Mouse (Mus musculus) cerebellum, adult 9-11 months (tissue): ENCODE results near the gene Siae.

ENCODE experiments used
- DNase-seq: peaks from one replicate; pipeline ENCODE4 v3.0.0; 2022

Gene Siae

DNA sequence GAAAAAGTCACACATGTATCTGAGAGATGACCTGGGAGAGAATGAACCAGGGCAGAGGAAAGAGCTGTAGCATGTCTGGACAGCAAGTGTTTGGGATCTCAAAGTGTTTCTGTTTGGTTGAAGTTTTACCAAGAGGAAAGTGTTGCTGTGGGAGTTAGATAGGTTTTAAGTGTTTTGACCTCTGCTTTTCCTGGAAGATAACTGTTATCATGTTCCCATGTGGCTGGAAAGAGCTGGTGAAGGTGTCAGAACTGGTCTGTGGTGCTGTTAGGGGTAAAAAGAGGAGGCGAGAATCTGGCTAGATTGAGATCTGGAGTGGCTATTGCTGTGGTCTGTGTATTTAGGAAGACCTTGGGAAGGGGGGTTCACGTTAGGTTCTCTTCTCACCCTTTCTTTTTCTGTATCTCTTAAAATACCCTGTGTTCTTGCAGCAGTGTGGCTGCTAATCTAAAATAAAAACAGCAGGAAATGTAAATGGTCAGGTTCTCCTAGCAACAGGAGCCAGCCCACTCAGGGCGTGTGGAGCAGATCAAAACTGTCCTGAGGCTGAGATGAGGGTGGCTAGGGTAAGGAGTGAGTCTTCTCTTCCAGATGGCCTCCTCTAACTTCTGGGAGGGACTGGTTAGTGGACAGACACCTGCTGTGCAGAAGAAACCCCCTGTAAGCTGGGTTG, 16.8 kb downstream of the Siae start:
- no peak for DNase-seq

DNA sequence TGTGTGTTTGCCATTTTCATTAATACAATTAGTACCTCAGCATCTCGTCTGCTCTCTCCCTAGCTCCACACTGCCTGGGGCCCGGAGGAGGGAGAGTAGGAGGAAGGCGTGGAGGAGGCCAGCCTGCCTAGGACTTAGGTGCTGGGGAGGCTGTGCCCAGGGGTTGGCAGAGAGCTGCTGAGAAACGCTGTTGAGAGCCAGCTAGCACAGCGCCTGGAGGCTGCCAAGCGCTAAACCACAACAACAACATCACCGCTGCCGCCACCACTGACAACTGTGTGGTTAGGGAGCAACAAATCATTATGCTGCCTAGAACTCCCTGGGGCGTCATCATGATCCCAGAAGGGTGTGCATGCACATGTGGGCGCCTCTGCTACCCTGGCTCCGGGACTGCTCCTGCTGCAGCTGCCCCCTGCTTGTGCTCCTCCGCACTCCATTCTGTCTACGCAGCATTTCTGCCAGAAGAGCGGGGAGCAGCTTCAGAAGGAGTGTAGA, 21.0 kb downstream of the Siae start:
- DNase-seq: no peak

- DNase-seq: no peak
Observed at GRCm38 (mm10) chr9:37583594-37583993, 28.1 kb downstream of the Siae start.

- DNase-seq: no peak
Observed at GRCm38 (mm10) chr9:37586718-37587117, 31.2 kb downstream of the Siae start.

DNA sequence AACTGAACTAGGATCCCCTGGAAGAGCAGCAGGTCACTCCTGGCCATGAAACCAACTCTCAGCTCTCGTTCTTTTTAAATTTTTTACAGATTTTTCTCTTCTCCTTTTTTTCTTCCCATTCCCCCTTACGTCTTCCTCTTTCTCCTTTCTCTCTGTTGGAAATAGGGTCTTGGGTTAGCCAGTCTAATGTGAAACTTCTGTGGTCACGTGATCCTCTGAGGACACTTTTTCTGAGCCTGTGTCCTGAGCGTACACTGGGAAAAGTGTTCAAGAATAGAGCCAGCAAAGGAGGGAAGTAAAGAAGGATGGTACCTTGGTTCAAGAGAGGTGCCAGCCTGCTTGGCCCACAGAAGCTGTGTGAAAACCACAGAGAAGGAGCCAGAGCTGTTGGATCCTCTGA, 34.9 kb downstream of the Siae start:
- DNase-seq: no peak

- DNase-seq: no peak
Observed at GRCm38 (mm10) chr9:37592025-37592424, 36.5 kb downstream of the Siae start.

GRCm38 (mm10) chr9:37592633-37593032, 37.1 kb downstream of the Siae start:
- no peak for DNase-seq

GRCm38 (mm10) chr9:37593690-37594089, 38.2 kb downstream of the Siae start:
- no peak for DNase-seq

GRCm38 (mm10) chr9:37595570-37595969, 40.1 kb downstream of the Siae start:
- DNase-seq: no peak

DNA sequence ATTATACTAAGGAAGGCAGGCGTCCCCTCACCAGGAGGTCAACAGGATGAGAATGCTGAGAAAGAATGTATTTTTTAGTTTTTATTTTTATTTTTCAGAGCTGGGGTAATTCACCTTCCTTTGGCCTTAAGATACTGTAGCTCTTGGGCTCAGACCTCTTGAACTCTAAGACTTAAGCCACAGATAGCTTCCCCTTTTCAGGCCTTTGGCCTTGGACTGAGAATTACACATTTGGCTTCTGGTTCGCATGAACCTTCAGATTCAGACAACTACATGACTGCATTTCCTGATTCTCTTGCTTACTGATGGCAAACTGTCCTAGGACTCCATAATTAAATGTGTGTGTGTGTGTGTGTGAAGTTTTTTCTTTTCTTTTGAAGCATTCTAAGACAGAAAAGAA, 43.1 kb downstream of the Siae start:
- DNase-seq: no peak

DNA sequence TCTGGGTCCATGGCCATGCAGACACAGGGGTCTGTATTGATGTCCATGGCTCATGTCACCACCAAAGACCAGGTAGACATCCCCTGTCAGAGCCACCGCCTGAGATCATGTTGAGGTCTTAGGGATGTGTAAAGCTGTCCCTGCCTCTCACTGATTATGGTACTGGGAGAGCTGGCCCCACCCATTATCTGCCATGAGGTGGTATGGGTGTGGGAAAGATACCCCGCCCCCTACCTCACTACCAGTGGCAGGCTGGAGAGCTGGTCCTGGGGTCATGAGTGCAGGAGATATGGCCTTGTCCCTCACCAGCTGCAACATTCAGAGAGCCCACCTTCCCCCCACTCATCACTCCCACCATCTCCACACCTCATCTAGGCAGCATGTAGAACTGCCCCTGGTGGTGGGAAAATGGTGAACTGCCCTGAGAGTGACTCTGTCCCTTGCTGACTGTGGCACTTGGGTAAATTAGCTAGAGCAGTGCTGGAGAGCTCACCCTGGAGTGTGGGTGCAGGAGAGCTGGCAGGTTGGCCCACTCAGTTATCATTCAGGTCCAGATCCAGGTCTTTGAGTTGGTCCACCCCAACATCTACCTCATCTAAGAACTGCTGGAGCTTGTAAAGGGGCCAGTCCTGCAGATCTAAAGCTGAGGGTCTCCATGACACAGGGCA, 45.2 kb downstream of the Siae start:
- DNase-seq: no peak

GRCm38 (mm10) chr9:37605089-37605488, 49.6 kb downstream of the Siae start:
- no peak for DNase-seq

DNA sequence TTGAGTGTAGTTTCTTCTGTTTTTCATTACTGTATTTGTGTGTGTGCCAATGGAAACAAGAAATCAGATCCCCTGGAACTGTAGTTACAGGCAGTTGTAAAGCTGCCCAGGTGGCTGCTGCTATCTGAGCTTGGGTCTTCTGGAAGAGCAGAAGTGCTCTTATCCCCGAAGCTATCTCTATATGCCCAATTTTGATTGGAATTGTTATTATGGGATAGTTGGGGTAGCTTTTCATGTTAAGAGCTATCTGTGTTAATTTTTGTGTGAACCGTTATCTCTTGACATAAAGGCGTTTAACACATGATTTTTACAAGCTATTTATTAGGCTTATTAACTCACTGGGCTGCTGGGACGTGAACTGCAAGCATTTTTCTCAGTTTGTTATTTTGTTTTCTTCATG, 54.1 kb downstream of the Siae start:
- DNase-seq: no peak

DNA sequence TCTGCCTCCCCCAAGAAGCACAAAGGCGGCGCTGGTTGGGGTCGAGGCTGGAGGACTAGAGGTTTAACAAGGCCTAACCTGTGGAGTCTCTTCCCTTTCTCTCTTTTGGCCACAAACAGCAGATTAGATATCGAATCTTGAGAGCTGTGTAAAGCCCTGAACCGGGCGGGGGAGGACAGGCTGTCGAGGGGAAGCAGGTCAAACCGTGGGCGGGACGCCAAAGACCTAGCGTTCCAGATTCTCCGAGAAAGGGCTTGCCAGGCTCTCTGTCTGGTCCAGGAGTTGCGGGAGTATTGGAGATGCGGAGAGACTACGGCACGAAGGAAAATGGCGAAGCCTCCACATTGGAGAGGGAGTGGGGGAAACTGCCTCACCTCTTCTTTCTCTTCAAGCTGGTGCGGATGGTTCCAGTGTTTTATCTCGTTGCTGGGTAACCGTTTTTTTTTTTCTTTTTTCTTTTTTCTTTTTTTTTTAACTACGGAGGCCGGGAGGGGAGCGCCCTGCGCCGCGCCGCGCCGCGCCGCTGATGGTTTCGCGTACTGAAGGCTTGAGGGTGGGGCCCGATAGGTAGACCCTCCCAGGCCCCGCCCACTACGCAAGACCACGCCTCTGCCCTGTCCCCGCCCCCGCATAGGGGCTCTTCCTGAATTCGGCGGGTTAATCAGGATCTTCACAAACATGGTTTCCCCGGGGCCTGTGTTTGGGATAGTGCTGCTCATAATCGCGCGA, 57.8 kb downstream of the Siae start, which contains the start of gene Spa17:
Gene Spa17 (minus strand): TSS at position 541 of the 729 bp plus-strand sequence.
- peak; percentile 90 for DNase-seq

- DNase-seq: no peak
Observed at GRCm38 (mm10) chr9:37613911-37614280, 58.4 kb downstream of the Siae start.

DNA sequence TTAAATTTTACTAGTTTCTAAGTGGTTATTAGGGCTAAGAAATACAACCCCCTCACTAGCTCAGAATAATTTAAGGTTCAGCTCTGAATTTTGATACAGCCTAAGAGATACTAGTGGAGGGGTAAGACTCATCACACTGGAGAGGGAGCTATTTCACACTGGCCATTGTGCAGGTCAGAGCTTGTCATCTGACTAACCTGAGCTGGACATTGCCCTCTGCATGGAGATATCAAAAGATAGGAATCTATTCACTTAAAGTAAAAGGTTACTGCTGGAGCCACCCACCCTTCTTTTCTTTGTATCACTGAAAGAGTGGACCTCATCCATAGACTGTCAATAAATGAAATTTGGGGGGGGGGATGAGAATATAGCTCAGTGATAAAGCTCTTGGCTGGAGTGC, 58.8 kb downstream of the Siae start:
- DNase-seq: no peak

DNA sequence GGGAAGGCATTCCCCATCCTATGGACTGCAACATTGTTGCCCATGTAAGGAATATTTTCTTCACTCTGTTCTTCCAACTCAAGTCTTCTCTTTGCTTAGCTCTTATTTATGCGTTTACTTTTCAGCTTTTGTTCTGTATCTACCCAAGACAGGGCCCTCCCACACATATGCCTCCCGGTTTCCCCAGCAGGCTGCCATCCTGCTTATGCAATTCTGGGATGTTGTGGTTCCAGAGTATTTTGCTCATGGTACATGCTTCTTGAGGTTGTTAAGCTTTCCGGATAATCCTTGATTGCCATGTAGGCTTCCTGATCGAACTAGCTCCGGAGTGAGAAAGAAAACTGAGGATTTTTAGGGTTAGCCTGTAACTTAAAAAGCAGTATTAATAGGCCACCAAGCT, 59.7 kb downstream of the Siae start:
- DNase-seq: peak; percentile 25

- peak; percentile 39 for DNase-seq
Observed at GRCm38 (mm10) chr9:37616770-37617169, 61.3 kb downstream of the Siae start.

GRCm38 (mm10) chr9:37621290-37621689, 65.8 kb downstream of the Siae start:
- DNase-seq: peak; percentile 84

DNA sequence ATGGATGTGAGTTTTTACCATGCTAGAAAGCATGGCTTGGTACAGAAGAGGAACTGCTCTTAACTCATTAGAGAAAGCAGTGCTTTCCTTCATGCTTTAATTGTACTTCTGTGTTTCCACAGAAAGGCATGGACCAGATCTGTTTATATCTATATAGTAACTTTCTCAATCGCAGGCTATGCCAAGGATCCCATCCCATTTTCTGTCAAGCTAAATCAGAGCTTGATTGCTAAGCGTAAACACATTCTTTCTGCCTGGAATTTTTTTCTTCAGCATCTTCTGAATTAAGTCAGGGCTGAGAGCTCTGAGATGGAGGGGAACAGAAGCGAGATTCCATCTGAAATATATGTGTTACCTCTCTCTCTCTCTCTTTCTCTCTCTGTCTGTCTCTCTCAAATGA, 68.5 kb downstream of the Siae start:
- no peak for DNase-seq

DNA sequence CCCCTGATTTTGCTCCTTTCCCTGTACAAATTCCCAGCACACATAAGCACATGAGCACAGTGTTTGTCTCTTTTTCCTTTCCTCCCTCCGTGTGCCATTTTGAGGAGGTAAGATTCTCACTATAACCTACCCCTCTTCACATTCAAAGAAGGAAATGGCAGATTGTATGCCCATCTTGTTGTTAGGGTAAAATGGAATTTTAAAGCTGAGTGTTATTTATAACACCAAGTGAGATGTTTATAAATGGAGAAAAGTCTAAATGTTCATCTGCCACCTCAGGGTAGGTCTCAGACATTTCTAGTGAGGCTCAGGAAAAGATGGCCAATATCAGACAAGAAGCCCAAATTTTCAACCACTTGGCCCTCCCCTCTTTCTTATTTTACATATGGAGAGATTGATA, 69.0 kb downstream of the Siae start:
- DNase-seq: no peak

- DNase-seq: no peak
Observed at GRCm38 (mm10) chr9:37625129-37625528, 69.6 kb downstream of the Siae start.

GRCm38 (mm10) chr9:37625641-37626040, 70.1 kb downstream of the Siae start:
- peak; percentile 67 for DNase-seq

- DNase-seq: peak; percentile 16
Observed at GRCm38 (mm10) chr9:37626103-37626567, 70.6 kb downstream of the Siae start.
